Mouse (Mus musculus): ENCODE results near the gene Klf4.

Klf4 gene

DNA sequence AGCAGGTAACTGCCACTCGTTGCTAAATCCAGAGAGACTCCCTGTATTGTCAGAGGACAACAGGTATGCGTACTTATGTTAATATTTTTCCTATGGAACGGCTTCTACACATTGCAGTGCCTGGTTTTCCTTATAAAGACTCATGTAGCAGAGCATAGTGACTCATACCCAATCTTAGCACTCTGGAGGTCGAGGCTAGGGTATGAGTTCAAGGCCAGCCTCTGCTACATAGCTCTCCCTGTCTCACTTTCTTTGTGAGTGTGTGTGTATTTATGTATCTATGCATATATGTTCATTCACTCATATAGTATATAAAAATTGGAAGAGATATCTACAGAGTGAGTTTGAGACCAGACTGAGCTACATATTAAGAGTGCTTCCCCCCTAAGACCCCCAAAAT is 8.3 kb downstream of the Klf4 start:
- no peak for DNase-seq (ENCODE audit: low spot score)

DNA sequence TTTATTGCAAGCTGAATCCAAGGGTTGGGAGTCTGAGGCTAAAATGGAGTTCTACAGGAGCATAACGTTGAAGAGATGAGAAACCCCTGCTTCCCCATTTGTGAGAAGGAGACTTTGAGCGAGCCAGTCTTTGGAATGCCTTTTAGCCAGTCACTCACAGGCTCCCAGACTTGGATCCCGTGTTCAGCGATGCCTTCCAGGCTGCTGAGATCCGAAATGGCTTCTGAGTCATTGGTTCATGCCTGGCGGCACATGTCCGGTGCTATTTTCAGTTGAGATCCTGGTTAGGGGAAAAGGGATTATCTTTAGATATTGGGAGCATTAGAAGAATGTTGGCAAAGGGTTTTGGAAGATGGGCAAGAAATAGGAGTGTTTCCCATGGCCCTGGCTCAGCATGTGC is 14.8 kb downstream of the Klf4 start:
- no peak for DNase-seq (ENCODE audit: low spot score)

DNA sequence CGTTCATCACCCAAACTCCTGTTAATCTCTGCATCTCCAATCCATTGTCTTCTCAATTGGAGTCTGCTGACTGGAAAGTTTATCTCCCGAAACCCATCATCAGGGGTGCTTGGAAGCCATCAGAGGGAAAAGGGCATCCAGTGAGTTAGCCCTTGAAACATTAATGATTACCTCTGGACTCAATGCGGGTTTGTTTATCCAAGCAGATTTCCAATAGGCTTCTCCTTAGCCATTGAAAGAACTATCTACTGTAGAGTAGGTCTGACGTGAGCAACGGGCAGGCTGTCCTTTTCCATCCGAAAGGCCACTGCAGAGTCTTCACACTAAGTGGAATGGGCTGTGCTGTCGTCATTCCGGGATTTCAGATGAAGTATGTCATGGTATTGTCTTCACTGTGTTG is 16.2 kb downstream of the Klf4 start:
- DNase-seq (ENCODE audit: low spot score), result no peak

DNA sequence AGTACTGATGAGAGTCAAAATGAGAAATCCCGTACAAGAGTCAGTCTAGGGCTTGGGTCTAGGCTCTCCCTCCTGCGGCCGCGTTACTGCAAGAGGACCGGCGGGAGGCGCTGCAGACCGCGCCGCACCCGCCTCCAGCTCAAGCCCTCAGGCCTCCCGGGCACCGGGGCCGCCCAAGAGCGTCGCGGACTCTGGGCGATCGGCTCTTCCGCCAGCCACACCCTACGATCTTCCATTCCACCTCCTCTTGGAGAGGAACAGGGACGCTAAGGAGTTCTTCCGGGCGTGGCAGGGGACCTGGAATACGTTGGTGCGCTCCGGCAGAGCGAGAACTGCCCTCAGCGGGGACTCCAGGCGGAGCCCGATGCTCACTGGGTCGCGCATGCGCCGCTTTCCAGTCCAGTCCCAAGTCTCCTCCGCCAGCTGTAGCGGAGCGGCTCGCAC is 17.5 kb downstream of the Klf4 start:
- DNase-seq (ENCODE audit: low spot score), result peak; percentile 66

DNA sequence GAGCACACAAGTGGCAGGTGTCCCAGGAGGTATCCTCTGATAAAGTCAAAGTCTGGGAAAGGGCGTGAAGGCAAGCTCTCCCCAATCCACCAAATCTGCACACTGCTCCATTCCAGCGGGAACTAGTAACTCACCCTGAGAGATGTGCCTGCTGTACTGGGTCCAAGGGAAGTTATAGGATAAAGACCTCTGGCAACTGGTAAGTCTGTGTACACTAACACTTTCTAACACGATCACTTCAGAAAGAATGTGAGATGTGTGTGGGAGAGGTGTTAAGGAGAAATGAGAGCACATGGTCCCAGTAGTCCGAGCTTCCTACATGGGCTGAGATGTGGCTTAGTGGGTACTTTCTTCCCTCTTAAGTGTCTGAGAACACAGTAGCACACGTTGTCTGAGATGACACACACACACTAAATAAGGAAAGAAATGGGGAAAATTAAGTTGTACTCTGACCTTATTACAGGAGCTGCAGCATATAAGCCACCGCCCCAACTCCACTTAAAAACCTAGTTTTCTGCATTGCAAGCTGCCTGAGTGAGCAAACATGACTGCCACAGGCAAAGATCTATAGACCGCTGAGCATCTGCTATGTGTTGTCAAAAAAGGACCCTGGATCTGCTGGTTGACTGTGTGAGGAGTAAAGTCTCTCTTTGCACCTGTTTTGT is 18.5 kb downstream of the Klf4 start:
- DNase-seq (ENCODE audit: low spot score), result no peak

DNA sequence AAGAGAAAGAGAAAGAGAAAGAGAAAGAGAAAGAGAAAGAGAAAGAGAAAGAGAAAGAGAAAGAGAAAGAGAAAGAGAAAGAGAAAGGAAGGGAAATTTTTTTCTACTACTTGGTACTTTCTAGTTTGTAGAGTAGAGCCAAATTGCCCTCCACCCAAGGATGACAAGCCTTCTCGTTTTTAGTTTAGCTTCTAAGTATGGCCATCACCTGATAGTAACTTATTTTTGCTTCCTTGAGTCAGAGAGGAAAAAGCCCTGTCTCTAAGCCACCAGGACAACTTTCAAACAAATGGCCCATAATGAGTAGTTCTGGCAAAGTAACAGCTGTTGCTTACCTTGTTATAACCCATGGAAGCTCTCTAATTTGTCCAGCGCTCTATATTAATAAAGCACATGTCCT is 20.9 kb downstream of the Klf4 start:
- DNase-seq (ENCODE audit: low spot score), result no peak

DNA sequence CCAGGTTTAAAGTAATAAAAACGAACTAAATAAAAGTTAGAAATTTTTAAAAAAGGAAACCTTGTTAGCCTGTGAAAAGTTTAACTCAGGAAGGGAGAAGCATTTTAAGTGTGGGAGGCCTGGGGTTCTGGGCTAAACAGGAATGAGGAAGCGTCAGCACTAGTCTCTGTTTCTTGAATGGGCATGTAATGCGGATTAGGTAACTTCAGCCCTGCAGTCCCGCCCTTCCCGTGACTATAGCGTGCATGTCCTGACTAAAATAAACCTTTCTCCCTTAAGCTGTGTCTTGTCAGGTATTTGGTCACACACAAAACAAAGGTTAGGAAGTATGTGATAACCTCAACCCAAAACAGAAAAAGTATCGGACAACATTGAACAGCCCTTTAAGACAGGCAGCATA is 23.6 kb downstream of the Klf4 start:
- DNase-seq (ENCODE audit: low spot score), result no peak

DNA sequence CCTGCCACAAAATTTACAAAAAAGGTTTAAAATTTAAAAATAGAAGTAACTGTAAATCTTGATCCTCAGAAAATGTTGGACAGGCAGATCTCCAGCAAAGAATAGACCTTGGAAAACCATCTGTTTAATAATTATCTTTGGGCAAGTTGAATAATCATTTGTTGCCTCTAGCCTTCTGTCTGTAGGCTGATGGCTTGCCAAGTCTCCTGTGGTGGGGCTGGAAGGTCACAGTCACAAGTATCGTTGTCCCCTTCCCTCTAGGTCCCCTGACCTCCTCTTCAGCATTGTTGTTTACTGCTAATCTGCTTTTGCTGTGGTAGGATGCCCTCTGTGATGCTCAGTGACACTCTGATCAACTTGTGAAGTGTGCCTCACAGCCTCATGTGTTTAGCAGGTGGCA is 33.6 kb downstream of the Klf4 start:
- no peak for DNase-seq (ENCODE audit: low spot score)

DNA sequence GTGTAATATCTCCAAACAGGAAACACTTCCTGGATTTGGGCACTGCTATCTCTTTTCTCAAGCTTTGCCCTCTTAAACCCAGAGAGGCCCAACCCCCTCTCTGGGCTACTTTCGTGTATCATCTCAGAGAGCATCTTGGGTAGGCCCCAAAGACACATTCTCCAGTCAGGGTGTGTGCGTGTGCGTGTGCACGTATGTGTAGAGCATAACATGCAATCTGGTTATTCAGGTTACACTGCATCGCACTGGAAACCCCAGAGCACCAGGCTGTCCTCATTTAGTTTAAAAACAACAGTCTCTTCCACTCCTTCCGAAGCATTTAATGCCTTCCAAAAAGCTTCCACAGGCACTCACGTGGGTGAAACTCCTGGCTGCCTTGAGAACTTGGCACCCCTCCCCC is 35.9 kb downstream of the Klf4 start:
- DNase-seq (ENCODE audit: low spot score), result no peak

DNA sequence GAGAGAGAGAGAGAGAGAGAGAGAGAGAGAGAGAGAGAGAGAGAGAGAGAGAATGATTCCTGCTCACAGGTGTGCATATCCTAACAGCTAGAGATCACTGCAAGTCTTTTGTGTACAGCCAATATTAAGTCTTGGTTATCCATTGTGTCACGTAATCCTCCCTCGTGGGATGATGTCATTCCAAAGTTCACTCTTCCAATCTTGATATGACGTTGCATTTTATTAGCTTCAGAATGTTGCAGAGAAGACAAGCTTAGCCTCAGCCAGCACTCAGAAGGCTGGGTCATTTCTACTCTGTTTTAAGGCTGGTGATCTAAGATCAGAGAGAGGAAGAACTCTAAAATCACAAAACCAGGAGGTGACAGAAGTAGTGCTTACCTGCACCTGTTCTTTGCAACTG is 39.0 kb downstream of the Klf4 start:
- DNase-seq (ENCODE audit: low spot score), result no peak

DNA sequence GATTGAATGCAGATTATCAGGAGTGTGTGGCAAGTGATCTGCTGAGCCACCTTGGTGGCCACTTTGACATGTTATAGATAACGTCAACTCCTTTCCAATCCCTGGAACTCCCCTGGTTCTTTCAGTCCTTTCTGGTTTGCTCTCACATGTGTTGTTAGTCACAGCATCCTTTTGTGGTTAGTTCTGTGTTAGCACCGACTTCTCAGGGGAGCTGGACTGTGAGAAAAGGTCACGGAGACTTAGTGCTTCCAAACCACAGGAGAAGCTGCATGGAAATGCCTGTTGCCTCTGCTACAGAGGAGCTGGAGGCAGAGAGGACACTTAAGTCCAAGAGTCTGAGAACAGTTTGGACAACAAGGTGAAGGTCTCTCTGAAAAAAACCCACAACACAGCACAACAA is 42.9 kb downstream of the Klf4 start:
- no peak for DNase-seq (ENCODE audit: low spot score)

DNA sequence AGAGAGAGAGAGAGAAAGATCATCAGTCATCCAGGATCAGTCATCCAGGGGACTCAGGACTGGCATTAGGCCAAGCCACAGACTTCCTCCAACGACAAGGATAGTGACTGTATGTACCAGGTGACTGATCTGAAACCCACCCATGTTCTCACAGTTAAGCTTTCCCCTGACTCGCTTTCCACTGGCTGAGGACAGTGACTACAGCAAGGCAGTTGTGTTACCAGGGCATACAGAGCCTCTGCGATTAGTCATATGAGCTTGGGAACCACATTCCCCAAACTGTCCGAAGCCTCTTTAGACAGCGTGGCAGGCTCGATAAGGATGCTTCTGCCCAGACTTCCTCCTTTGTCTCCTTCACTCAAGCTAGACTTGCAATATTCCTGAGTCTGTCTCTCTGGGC is 43.7 kb downstream of the Klf4 start:
- no peak for DNase-seq (ENCODE audit: low spot score)

DNA sequence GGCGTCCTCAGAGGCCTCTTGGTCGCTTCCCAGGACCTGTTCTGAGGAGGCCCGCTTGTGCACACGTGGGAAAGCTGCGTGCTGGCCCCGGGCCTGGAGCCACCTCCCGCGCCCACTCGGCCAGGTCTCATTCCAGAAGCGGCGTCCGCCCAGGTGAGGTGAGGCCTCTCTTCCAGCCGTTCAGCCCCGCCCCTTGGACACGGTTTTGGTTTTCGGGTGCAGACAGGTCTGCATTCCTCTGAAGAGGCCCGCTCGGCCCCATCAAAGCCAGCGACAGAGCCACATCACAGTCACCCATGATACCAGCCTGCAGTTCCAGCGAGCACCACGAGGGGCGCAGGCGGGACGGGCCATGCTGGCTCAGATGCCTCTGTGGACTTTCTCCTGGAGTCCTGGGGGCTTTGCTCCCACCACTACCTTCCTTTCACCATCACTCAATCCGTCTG is 51.9 kb downstream of the Klf4 start:
- DNase-seq (ENCODE audit: low spot score), result peak; percentile 14

DNA sequence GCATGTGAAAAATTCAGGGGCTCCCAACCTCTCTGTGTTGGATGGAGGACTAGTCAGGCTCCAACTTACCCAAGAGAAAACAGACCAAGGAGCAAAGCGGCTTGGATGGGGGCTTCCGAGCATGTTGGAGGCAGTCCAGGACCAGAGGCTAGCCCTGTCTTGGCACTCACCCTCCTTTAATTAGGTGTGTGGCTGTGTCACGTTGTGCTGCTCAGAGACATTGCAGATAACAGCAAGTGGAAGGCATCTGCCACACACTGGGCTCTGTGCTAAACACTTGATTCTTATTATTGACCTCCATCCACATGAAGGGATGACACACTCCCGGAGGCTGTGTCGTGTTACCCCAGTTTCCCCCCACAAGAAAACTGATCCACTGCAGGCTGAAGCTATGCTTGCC is 53.9 kb downstream of the Klf4 start:
- no peak for DNase-seq (ENCODE audit: low spot score)

DNA sequence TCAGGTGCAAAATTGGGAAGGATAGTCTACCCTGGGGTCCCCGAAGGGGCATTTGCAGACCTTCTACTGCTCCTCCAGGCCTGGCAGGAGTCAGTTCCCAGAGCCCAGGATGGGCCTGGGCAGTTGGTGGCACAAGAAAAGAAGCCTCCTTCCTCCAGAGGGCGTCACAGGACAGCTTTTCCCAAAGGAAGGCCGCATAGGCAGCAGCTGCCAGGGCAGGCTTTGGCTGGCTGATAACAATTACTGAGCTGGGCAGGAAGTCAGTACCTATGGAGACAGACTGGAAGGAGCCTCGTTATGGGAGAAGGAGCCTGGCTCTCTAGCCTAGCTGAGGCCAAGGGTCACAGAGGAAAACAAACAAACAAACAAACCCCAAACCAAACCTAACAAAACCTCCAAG is 54.3 kb downstream of the Klf4 start:
- DNase-seq (ENCODE audit: low spot score), result peak; percentile 22

DNA sequence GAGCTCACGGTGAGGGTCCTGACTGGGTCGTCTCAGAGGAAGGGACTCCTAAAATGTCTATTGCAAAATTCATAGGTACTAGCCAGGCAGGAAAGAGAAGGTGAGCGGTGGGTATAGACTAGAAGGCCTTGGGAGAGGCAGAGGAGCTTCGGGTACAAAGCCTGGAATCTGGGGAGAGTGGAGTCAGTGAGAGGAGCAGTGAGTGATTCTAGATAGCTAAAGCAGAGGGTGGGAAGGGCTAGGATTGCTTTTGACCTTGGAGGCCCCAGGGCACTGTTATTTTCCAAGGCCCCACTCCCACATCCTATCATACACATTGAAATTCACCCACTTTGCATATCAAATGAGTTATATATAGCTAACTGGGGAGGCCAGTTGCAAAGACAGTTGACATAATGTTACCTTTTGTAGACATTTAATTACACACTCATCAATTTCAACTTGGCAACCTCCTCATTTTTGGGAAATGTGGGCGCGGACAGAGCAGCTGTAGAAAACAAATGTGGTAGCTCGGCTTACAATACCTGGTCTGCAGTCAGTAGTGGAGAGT is 55.0 kb downstream of the Klf4 start:
- DNase-seq (ENCODE audit: low spot score), result no peak
